Mouse (Mus musculus): Measurements from ENCODE around the gene Tas2r106. TPM values are rescaled to one million over a fixed set of nuclear protein-coding genes. Genes with fewer than 3 reads are reported as not detected.

Gene Tas2r106
- total RNA-seq (2021), result not detected
- long read RNA-seq, experiment 1, result 0 reads
- long read RNA-seq, experiment 2, result 0 reads

DNA sequence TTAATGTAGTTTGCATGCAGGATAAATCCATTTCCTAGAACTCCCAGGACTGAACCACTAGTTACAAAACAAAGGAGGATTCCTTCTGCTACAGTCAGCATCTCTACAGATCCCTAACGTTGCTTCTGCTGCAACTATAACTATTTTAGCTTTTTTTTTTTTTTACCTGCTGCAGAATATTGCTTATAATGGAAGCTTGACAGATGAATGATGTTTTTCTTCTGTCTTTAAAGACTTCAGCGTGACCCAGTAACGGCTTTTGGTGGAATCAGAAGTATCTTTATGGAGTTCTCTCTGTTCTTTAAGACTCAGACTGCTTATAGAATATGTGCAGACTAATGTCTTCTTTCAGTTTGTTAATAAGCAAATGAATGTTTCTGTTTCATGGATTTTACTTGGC is at the start of gene Tas2r106:
TSS of gene Tas2r106 (minus strand) at position 101 of the 400 bp plus-strand sequence.
- intact Hi-C loops (cut with DNase I), result no loop called here
- DNase-seq (ENCODE audit: low spot score in 2 of 2), result no peak

DNA sequence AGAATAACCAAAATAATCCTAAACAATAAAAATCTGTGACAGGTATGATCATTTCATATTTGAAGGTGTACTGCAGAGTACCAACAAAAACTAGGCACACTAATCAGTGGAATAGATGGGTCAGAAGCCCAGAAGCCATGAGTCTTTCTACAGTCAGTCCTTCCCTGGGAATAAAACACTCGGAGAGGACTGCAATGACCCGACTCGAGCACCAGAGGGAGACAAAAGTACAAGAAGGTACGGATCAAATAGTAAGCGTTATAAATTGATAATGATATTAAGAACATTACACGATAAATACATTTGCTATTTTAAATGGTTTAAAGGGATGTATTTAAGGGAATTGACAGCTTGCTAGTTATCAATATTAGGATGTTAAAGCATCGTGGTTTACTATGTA is 34.1 kb upstream of the Tas2r106 start:
- intact Hi-C loops (cut with DNase I), result no loop called here
- no peak for DNase-seq (ENCODE audit: low spot score in 2 of 2)

DNA sequence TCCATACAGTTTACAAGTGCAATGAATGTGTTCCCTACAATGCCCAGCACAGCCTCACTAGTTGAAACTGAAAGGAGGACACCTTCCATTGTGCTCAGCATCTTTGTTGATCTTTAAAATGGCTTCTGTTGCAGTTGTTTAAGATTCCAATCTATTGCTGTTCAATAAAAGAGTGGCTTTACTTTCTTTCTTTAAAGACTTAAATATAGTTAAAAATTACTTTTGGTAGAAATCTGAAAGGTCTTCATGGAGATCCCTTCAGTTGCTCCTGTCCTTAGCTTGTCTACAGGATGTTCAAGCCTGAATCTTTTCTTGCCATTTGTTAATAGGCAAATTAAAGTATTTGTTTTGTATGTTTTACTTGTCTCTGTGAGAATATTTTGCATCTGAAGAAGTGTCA is 11.3 kb upstream of the Tas2r106 start, which contains the start of gene Tas2r114:
TSS of gene Tas2r114 (minus strand) at position 101 of the 400 bp plus-strand sequence.
- DNase-seq (ENCODE audit: low spot score in 2 of 2), result no peak
- intact Hi-C loops (cut with DNase I), result no loop called here

DNA sequence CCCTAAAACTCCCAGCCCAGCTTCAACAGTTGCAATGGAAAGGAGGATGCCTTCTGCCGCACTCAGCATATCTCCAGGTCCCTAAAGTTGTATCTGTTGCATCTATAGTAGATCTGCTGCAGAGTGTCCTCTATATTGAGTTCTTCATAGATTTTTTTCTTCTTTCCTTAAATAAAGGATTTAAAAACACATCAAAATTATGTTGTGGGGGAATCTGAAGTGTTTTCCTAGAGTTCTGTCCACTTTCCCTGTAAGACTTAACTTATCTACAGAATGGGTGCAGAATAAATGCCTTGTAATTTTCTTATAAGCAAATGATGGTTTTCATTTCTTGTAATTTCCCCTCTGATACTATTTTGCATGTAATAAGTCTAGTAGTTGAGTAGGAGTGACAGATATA is 8.7 kb upstream of the Tas2r106 start, which contains the start of gene Tas2r105:
TSS of gene Tas2r105 (minus strand) at position 101 of the 400 bp plus-strand sequence.
- no peak for DNase-seq (ENCODE audit: low spot score in 2 of 2)
- intact Hi-C loops (cut with DNase I), result no loop called here

DNA sequence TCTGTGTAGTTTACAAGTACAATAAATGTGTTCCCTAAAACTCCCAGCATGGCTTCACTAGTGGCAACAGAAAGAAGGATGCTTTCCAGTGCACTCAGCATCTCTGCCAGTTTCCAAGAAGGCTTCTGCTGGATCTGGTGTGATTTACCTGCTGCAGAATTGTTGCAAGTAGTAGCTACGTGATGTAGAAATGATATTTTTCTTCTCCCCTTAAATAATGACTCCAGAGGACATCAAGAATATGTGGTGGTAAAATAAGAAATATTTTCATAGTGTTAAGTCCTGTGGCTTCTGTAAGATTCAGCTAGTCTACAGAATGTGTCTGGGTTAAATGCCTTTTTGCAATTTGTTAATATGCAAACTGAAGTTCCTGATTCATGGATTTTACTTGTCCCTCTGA is 7.0 kb upstream of the Tas2r106 start, which contains the start of gene Tas2r104:
TSS of gene Tas2r104 (minus strand) at position 101 of the 400 bp plus-strand sequence.
- no peak for DNase-seq (ENCODE audit: low spot score in 2 of 2)
- intact Hi-C loops (cut with DNase I), result no loop called here

DNA sequence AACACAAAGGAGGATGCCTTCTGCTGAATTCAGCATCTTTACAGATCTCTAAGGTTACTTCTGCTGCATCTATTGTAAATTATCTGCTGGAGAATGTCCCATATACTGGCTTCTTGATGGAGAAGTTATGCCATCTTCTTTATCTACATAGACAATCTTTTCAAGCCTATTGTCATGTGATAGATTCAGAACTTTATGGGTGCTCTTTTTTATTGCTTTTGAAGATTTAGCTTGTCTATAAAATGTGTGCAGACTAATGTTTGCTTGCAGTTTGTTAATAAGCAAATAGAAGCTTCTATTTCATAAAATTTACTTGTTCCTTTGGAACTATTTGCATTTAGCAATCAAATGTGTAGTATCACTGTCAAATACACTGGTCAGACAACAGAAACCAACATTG is 18.6 kb downstream of the Tas2r106 start, which contains the start of gene Tas2r107:
TSS of gene Tas2r107 (minus strand) at position 101 of the 400 bp plus-strand sequence.
- intact Hi-C loops (cut with DNase I), result no loop called here

DNA sequence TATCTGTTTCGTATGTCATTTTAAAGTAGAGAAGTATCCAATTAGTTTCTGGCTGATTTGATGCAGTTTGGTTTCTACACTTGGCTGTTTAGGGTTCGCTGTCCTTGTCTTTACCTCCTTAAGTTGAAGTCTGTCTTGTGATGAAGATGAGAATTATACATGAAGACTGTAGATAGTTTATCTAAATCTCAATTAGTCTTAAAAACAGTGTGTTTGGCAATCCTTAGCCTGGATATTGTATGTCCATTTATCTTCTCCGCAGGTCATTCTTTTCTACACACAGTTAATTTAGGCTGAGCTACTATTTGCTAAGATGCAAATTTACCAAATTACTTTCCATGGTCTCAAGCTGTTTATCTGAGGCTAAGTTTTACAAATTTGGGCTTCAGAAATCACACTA is 47.9 kb downstream of the Tas2r106 start, which contains the start of gene Tas2r130:
TSS of gene Tas2r130 (minus strand) at position 101 of the 400 bp plus-strand sequence.
- intact Hi-C loops (cut with DNase I), result no loop called here
- DNase-seq (ENCODE audit: low spot score in 2 of 2), result no peak

More for the DNA sequence above, 18.6 kb downstream of the Tas2r106 start, which contains the start of gene Tas2r107:
- no peak for DNase-seq (ENCODE audit: low spot score in 2 of 2)

Other genes starting within 250 kb of the Tas2r106 start
- gene 5430401F13Rik, start 192.5 kb downstream of the Tas2r106 start, total RNA-seq (2021), result not detected
- gene Gm6619, start 192.5 kb downstream of the Tas2r106 start, total RNA-seq (2021), result not detected
- gene Tas2r130, start 48.0 kb downstream of the Tas2r106 start, total RNA-seq (2021), result not detected
- gene Tas2r107, start 18.7 kb downstream of the Tas2r106 start, total RNA-seq (2021), result not detected
- gene Tas2r104, start 6.9 kb upstream of the Tas2r106 start, total RNA-seq (2021), result not detected
- gene Tas2r105, start 8.6 kb upstream of the Tas2r106 start, total RNA-seq (2021), result not detected
- not detected for gene Tas2r114, start 11.2 kb upstream of the Tas2r106 start, total RNA-seq (2021)